Mouse (Mus musculus): ENCODE measurements around the gene B4galnt1. TPM values are rescaled to one million over a fixed set of nuclear protein-coding genes. Genes with fewer than 3 reads are reported as not detected.

The B4galnt1 gene
- total RNA-seq, 2 experiments from 2014 or later = 14.0 to 25.2 TPM

DNA sequence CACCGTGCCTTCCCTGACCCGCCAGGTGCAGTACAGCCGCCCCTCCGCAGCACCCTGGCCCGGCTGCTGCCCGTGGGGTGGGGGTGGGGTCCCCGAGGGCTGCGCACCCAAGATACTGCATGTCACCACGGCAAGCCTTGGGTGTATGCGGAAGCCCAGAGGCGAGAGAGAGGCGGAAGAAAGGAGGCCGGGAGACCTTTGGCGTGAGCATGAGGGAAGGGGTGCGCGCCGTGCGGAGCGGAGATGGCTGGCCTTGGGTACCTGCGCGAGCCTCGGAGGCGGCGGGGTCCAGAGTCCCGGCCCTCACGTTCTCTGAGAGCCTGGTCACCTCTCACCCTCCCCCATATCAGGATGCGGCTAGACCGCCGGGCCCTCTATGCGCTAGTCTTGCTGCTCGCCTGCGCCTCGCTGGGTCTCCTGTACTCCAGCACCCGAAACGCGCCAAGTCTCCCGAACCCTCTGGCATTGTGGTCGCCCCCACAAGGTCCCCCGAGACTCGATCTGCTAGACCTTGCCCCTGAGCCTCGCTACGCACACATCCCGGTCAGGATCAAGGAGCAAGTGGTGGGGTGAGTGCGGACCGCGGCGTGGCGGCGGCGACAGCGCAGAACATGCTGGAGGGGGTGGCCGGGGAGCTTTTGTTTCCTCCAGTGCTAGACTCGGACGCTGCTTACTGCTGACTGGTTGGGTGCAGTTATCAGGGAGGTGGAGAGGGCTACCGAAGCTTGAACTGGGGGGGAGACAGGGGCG is 804 bp downstream of the B4galnt1 start:
- 0 out of 2 replicates have a peak, but pooled peaks have one; percentile 7 for ATAC-seq (replicated peaks; ENCODE audit: low FRiP score, poor library complexity, severe bottlenecking)

GRCm38 (mm10) chr10:127166404-127166715 is 1.3 kb downstream of the B4galnt1 start:
- no peak for ATAC-seq (replicated peaks; ENCODE audit: low FRiP score, poor library complexity, severe bottlenecking)

GRCm38 (mm10) chr10:127166771-127167613 is 2.0 kb downstream of the B4galnt1 start:
- ATAC-seq (replicated peaks; ENCODE audit: low FRiP score, poor library complexity, severe bottlenecking) = no peak

- ATAC-seq (replicated peaks; ENCODE audit: low FRiP score, poor library complexity, severe bottlenecking) = no peak
Observed at GRCm38 (mm10) chr10:127167614-127168192, 2.7 kb downstream of the B4galnt1 start.

DNA sequence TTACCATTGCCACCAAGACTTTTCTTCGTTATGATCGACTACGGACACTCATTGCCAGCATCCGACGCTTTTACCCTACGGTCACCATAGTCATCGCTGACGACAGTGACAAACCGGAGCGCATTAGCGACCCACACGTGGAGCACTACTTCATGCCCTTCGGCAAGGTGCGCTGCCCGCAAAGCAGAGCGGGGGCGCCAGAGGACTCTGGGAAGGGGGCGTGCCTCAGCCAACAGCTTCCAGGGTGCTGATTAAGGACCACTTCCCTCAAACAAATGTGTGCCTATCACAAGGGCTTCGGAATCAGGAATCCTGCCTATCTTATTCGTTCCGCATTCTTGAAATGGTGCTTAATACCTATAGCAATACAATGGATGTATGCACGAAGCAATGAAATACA is 5.0 kb downstream of the B4galnt1 start:
- ATAC-seq (replicated peaks; ENCODE audit: low FRiP score, poor library complexity, severe bottlenecking) = no peak

DNA sequence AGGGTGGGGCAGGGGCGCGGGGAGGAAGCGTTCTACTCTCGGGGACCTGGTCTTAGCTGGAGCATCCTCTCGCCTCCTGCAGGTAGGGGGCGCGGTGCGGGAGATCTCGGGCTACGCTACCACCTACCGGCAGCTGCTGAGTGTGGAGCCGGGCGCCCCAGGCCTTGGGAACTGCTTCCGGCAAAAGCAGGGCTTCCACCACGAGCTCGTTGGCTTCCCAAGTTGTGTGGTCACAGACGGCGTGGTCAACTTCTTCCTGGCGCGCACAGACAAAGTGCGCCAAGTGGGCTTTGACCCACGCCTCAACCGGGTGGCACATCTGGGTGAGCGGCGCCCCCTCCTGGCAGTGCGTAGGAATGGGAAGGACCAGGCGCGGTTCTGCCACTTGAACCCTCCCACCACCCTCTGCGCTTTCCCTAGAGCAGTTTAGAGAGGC is 5.8 kb downstream of the B4galnt1 start:
- peak; percentile 87 for ATAC-seq (replicated peaks; ENCODE audit: low FRiP score, poor library complexity, severe bottlenecking)

DNA sequence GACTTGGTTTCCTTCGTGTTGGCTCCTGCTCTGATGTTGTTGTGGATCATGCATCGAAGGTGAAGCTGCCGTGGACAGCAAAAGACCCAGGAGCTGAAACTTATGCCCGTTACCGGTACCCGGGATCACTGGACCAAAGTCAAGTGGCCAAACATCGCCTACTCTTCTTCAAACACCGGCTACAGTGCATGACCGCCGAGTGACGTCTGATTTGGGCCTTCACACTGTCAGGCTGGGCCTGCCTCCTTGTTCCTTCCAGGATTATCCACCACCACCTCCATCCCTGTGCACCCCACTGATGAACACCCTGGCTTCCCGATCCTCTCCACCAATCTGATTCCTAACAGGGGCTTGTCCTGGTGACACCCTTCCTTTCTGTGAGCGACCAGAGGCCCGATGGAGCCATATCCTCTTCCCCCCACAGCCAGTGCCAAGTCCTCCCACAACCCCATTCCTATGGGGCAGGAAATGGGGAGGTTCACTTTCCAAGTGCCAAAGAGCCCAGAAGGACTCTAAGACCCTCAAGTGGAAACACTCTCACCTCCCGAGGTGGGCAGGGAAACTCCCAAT is 6.7 kb downstream of the B4galnt1 start:
- ATAC-seq (replicated peaks; ENCODE audit: low FRiP score, poor library complexity, severe bottlenecking) = no peak

DNA sequence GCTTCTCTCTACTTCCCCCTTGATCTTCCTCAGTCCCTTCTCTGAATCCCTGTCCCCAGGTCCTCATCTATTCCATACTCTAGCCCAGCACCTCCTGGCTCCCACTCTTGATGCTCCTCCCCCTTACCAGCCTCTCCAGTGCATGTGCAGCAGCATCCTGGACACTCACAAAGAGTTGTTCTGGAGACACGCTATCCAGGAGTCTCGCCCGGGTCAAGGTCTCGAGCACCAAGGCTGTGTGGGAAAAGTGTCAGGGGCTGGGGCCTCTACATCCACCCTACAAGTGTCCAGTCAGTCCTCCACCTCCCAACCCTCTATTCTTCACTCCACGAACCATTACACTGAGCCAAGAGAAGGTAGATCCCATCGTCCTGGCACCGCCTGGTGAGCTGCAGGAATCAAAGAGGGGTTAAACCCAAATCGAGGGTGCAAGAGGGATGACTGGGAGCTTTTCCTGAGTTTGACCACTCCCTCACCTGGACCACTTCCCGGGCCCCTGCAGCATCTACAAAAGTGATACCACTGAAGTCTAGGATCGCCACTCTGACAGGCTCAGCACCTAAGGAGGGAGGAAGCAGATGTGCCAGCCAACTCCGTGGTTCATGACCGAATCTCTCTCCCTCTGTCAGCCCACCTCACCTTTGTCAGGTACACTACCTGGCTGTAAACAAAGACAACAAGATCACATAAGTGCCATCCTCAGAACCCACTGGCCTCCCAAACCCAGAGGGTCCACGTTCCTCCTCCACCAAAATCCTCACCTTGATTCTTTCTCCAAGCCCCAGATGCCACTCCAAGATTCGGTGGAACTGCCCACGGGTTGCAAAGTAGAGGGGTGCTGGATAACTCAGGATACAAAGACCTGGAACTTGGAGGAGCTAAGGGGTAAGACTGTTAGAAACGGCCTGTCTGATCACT is 8.4 kb downstream of the B4galnt1 start:
- ATAC-seq (replicated peaks; ENCODE audit: low FRiP score, poor library complexity, severe bottlenecking) = no peak

GRCm38 (mm10) chr10:127174170-127174569 is 9.1 kb downstream of the B4galnt1 start:
- ATAC-seq (replicated peaks; ENCODE audit: low FRiP score, poor library complexity, severe bottlenecking) = no peak

GRCm38 (mm10) chr10:127176228-127176627 is 11.2 kb downstream of the B4galnt1 start:
- ATAC-seq (replicated peaks; ENCODE audit: low FRiP score, poor library complexity, severe bottlenecking) = no peak

DNA sequence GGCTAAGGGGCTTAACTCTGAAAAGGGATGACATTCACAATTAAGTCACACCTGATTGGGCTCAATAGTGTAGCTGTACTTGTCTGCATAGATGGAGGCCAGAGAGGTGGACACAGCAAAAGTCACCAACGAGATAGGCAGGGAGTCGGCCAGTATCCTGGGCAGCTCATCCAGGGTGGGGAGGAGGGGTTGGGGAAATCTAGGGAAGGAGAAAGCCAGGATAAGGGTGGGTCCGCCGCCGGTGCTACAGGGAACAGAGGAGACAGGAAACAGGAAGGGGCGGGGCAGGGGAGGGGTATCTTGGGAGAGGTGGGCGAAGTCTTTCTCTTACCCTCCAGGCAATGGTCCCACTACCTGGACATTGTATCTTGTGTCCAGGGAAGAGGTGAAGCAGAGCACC is 11.7 kb downstream of the B4galnt1 start:
- no peak for ATAC-seq (replicated peaks; ENCODE audit: low FRiP score, poor library complexity, severe bottlenecking)

DNA sequence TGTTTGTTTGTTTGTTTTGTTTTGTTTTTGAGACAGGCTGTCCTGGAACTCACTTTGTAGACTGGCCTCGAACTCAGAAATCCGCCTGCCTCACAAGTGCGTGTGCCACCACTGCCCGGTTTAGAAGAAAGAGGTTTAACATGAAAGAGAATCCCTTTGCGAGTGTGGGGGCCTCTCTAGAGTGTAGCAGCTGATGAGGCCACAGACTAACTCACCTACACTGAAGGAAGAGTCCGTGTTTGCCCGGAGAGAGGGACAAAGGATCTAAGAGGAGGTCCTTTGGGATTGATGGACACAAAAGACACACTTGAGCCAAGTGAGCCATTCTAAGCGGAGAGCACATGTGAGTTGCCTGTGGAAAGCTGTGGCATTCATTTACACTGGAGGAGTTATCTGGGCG is 12.2 kb downstream of the B4galnt1 start:
- ATAC-seq (replicated peaks; ENCODE audit: low FRiP score, poor library complexity, severe bottlenecking) = peak; percentile 13; the same call in 1 of the 2 replicates

- peak; percentile 83 for ATAC-seq (replicated peaks; ENCODE audit: low FRiP score, poor library complexity, severe bottlenecking)
Observed at GRCm38 (mm10) chr10:127177719-127178118, 12.7 kb downstream of the B4galnt1 start.

DNA sequence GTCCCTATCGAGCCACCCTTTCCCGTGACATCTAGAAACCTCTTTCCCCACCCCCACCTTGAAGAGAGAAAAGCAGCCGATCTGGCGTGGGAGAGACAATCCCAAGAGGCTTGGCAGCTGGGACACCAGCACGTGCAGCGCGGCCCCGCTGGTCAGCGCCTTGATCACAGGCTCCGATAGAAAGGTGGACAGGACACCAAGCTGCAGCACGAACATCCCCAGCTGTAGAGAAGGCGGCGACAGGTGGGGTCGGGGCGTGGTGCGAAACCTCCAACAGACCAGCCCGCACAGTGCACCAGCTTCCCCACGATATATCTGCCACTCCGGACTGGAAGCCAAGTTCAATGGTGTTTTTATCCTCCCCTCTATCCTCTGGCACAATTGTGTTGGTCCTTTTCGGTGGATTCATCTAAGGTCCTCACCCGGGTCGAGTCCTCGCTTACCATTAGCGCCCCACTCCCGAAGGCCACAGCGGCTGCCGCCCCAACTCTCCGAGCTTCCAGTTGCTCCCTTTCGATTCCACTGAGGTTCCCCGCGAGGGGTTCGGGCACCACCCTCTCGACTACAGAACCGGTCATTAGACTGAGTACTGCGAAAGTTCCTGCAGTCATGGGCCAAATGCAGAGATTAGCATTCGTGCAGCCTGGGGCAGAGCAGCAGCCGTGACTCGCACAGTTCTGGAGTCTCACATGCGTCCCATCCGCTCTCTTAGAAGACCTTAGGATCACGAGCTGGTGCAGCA is 13.4 kb downstream of the B4galnt1 start:
- ATAC-seq (replicated peaks; ENCODE audit: low FRiP score, poor library complexity, severe bottlenecking) = no peak

GRCm38 (mm10) chr10:127179871-127180694 is 15.1 kb downstream of the B4galnt1 start, which contains the start of gene Slc26a10:
Gene Slc26a10, minus strand, starts transcription at chr10:127180645.
- ATAC-seq (replicated peaks; ENCODE audit: low FRiP score, poor library complexity, severe bottlenecking) = no peak

DNA sequence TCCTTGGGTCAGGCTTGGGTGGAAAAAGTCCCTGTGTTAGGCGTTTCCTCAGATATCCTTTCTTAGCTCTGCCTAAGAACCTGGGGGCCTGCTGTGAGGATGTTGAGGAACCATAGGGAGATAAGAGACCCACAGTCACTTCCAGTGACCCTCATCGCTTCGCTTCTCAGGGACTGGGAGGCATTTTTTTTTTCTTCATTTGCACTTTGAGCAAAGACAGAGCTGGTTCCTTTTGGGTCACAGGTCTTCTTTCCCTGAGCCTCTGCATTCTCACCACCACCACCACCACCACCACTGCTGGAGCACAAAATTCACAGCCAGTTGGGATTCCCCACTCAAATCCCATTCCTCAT is 15.6 kb downstream of the B4galnt1 start:
- no peak for ATAC-seq (replicated peaks; ENCODE audit: low FRiP score, poor library complexity, severe bottlenecking)

DNA sequence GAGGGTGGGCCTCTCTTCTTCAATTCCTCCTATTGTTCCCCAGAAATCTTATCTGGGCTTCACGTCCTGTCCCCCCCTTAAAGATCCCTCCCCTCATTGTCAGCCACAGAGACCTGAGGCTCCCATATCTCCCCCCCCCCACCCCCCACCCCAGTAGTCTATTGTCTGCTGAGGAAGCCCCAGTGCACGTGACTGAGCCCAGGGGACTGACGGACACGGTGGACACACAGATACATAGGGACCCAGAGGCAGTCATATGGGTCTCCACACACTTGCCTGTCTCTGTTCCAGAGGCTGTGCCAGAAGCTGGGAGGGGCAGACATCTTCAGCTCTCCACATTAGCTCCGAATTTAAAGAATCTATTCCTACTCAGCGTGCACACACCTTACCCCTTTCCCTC is 16.5 kb downstream of the B4galnt1 start:
- no peak for ATAC-seq (replicated peaks; ENCODE audit: low FRiP score, poor library complexity, severe bottlenecking)

- ATAC-seq (replicated peaks; ENCODE audit: low FRiP score, poor library complexity, severe bottlenecking) = no peak
Observed at GRCm38 (mm10) chr10:127182624-127183023, 17.6 kb downstream of the B4galnt1 start.
